Mouse (Mus musculus) heart, postnatal 25 days (tissue): Measurements from ENCODE around the gene Dhrs7c. TPM values are rescaled to one million over a fixed set of nuclear protein-coding genes. Genes with fewer than 3 reads are reported as not detected.

ENCODE experiments used
- DNase-seq: peaks from one replicate; pipeline ENCODE4 v3.0.0; 2022; ENCODE audit warnings: low spot score
- intact Hi-C: fragments of 180-260 bp; cut with DNase I; formaldehyde crosslinking; loops from one replicate; pipeline ENCODE4 v1.15.1; 2025
- total RNA-seq, 2 experiments: library from RNA; stranded (reverse); gene quantifications; 2 replicates each; pipeline ENCODE4 v1.2.3; 2021

The Dhrs7c gene
- total RNA-seq, 2 experiments from 2014 or later, result 244 to 248 TPM

DNA sequence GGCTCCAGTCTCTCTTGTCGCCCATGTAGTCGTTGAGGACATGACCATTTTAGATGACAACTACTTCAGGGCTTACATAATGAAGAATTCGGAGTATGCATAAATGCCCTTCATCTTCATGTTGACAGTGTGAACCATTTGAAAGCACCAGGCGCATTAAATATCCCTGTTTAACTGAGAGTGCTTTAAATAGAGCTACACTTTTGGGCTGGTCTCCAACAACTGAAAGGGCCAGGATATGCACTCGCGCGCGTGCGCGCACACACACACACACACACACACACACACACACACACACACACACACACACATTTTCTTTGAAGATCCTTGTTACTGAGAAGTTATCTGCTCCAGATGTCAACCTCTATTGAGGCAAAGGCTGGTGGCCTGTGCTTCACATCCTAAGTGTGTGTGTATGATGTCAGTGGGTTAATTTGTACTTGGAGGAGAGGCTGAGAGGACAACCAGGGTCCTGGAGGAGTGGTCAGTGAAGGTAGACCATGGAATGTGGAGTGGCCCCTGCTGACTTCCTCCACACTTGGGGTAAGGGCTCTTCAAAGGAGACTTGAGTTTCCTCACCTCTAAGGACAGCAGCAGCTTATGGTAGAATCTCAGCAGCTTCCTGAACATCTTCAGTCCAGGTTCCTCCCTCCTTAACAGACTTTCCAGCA, 37.6 kb downstream of the Dhrs7c start:
- DNase-seq, result no peak

DNA sequence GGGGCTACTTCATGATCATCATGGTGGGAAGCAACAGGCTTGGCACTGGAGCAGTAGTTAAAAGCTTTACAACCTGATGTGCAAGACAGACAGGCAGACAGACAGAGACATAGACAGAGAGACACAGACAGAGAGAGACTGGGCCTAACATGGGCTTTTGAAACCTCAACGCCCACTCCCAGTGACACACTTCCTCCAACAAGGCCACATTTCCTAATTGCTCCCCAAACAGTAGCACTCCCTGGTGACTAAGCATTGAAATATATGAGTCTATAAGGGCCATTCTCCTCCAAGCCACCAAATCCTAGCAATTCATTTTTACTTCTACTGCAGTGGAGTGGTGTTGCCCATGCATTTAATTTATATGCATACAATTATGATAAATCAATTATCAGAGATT, 41.8 kb downstream of the Dhrs7c start:
- intact Hi-C loops, result no loop called here
- no peak for DNase-seq

More for the DNA sequence above, 37.6 kb downstream of the Dhrs7c start:
- intact Hi-C loops, result no loop called here

DNA sequence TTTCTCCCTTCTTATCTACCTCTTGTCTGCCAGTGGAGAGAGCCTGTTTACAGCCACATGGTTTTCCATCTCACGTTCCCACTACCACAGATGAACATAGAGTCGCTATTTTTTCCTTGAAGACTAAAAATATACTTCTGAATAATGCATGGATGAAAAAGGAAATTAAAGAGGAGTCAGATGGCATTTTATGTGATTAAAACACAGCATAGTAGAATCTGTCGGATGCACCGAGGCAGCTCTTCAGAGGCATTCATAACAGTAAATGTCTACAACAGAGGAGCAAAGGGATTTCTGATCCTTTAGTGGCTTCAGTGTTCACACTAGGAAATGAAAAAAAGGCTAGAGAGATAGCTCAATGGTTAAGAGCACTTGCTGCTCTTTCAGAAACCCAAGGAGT, 47.2 kb downstream of the Dhrs7c start:
- intact Hi-C loops, result no loop called here
- DNase-seq, result no peak

DNA sequence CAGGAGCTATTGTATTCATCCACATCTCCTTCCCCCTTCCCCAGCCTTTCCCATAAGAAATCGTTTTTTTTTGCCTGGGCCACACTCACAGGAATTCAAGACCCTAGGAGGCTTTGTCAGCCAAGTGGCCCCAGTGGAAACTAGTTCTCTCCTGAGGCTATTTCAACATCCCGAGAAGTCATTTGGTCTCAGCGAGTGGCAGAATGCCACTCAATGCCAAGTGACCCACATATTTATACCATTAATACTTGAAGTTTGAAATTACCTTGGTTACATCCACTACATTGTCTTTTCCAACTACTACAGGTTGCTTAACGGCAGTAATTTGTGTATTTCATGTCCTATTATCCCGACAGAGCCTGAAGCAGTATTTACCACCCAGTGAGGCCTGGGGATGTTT, 53.8 kb downstream of the Dhrs7c start:
- no peak for DNase-seq
- intact Hi-C loops, result no loop called here

DNA sequence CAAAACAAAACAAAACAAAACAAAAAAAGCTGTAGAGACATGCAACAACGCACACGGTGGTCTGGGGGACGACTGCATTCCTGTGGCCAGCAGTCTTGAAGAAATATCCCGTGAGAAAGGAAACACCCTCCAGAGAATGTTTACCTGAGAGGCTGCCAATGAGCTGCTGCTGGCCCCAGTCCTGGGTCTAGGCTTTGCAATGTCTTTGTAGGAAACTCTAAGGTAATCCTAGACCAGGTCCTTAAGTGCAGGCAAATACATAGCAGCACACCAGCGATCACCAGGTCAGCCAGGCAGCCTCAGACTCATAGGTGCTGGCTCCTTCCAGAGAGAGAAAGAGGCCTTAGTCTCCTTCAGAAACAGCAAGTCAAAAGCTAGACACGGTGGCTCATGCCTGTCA, 56.0 kb downstream of the Dhrs7c start:
- DNase-seq, result no peak
- intact Hi-C loops, result no loop called here

DNA sequence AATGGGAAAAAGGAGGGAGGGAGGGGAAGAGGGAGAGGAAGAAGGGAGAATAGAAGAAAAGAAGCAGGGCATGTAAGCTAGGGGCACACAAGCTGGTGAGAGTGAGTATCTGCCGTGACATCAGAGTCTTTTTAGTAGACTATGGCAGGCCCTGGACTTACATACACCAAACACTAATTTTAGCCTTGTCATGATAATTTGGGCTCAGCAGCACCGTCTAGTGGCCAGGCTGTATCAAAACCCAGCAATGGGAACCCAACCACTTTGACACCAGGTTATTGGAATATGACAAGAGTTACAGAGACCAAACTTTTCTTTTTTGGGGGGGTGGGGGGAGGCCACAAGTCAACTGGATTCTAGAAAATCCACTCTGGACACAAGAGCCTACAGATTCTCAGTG, 57.0 kb downstream of the Dhrs7c start:
- no peak for DNase-seq

DNA sequence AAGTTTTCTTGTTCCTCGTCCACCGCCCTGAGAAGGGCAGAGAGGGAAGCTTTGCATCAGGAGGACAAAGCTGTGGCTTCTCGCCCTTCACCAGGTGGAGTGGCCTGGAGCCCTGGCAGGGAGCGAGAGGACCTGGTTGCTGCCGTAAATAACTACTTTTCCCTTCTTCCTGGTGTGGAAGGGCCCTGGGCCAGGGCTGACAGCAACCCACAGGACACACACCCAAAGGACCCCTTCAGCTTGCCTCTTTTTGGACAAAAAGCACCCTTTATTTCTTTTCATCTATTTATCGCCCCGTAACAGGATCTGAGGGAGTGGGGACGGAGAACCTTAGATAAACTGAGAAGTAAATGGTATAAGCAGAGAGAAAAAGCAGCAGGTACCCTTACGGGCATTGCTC, 60.5 kb downstream of the Dhrs7c start:
- intact Hi-C loops, result no loop called here
- no peak for DNase-seq

More for the DNA sequence above, 57.0 kb downstream of the Dhrs7c start:
- intact Hi-C loops, result loop anchor here (1.0 kb wide), 1 partner anchor 36 kb away; no protein-coding TSS in a partner anchor

DNA sequence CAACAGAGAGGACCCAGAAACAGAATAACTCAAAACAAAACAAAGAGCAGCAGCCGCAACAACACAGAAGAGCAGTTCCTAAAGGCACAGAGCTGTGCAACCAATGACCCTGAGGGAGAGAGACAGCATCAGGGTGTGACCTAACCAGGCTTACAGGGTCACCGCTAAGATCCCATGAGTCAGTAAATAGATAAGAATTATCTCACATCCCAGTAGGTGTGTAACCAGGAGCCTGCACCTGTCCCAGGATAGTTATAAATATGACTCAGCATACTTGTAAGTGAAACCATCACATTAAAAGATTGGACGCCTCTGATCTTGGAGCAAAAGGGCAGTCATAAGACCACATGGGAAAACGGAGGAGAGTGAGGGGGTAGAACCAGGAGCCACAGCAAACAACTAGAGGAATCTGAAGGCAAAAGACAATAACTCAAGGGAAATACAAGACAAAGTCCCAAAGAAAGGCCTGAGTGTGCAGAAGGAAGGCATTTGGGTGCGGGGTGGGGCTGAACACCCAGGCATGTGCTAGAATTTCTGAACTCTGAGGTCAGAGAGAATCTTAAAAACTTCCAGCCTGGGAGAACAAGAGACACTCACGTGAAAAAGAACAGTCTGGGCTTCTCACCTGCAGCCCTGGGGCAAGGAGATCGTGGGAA, 62.9 kb downstream of the Dhrs7c start:
- no peak for DNase-seq
- intact Hi-C loops, result no loop called here

DNA sequence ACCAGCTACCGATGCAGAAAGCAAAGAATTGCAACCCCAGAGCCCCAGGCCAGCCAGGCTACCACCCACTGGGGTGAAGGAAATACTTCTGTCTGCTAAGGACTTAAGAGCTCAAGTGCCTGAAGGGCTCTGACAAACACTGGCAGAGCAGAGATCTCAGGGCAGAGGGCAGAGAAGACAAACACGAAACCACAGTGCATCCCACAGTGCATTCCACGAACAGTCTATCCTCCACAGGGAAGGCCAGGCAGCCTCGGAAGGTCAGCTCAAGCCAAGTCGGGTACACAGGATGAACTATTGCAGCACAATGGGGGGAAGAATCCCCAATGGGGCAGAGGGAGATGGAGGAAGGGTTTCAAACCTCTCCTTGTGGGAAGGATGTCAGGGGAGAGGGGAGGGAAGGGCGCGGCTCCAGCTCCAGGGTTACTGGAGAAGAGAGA, 63.4 kb downstream of the Dhrs7c start:
- no peak for DNase-seq
- intact Hi-C loops, result no loop called here

DNA sequence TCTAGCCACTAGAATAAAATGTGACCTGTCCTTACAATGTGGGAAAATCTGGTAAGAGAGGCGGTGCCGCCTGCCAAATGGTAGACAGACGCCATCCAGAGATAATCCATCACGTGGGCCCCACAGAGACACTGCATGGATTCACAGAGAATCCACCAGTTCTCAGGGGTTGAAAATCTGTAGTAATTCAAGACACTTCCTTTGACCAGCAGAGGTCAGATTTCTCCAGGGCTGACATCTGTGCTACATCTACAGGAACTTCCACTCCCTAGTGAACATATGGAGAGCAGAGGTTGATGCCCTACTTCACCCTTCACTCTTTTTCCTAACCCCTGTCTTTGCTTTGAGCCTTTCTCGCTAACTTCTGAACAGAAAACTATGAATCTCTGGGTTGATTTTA, 67.1 kb downstream of the Dhrs7c start:
- intact Hi-C loops, result no loop called here
- DNase-seq, result no peak

Other genes starting within 250 kb of the Dhrs7c start
- under 1 TPM in 1 of 2 experiments, not detected in 1; 0.23 TPM for gene Rcvrn, start 102.9 kb upstream of the Dhrs7c start, total RNA-seq
- gene Glp2r, start 27.0 kb upstream of the Dhrs7c start, total RNA-seq, result not detected
- not detected for gene Gsg1l2, start 23.6 kb upstream of the Dhrs7c start, total RNA-seq
- gene Usp43, start 124.0 kb downstream of the Dhrs7c start, total RNA-seq, result 1 to 10 TPM; 2.0 to 2.8 TPM
- not detected for gene Cfap52, start 167.5 kb downstream of the Dhrs7c start, total RNA-seq
- 10 to 100 TPM; 26.7 to 30.1 TPM for gene Stx8, start 168.0 kb downstream of the Dhrs7c start, total RNA-seq